Mouse (Mus musculus) midbrain, embryonic 10.5 days (tissue): ENCODE measurements around the gene Mtfmt. TPM values are rescaled to one million over a fixed set of nuclear protein-coding genes. Genes with fewer than 3 reads are reported as not detected.
A peak's percentile ranks its signal among the peaks of the same experiment; 100 is the strongest.

Experiments
- DNase-seq: peaks from one replicate; pipeline ENCODE4 v3.0.0-alpha.2; 2017; ENCODE audit warnings: low spot score
- H3K27ac ChIP-seq: fragments of 300-500 bp; sonication (generic); replicated peaks from 2 replicates; pipeline ENCODE4 v1.5.1; 2016; ENCODE audit warnings: mild to moderate bottlenecking
- H3K27me3 ChIP-seq: fragments of 300-500 bp; sonication (generic); 2 replicates; pipeline ENCODE4 v1.6.1; 2016; ENCODE audit warnings: low read depth, mild to moderate bottlenecking; ENCODE audit not compliant: poor library complexity, severe bottlenecking
- H3K36me3 ChIP-seq: fragments of 300-500 bp; sonication (generic); 2 replicates; pipeline ENCODE4 v1.6.1; 2016; ENCODE audit warnings: mild to moderate bottlenecking, moderate library complexity
- H3K4me1 ChIP-seq: fragments of 300-500 bp; sonication (generic); 2 replicates; pipeline ENCODE4 v1.6.1; 2016
- H3K4me3 ChIP-seq: fragments of 300-500 bp; sonication (generic); 2 replicates; pipeline ENCODE4 v1.5.1; 2016; ENCODE audit warnings: mild to moderate bottlenecking, moderate library complexity
- H3K9me3 ChIP-seq: fragments of 300-500 bp; sonication (generic); replicated peaks from 2 replicates; pipeline ENCODE4 v1.6.1; 2016; ENCODE audit warnings: mild to moderate bottlenecking
- WGBS: fragments of 180-500 bp; shearing (Covaris S2); methylation state at CpG from one replicate; pipeline ENCODE4 v1.1.7; 2016; 5-methylcytosine and 5-hydroxymethylcytosine counted together
- polyA plus RNA-seq: library from polyadenylated mRNA; unstranded; fragments of >200 nt; fragmentation: Nextera tagmentation; extraction: Ambion mirVana; gene quantifications from 2 replicates; pipeline ENCODE4 v1.2.1, GENCODE M21; 2016

The Mtfmt gene
- polyA plus RNA-seq, 1 experiment from 2014 or later: 19.2 TPM

DNA sequence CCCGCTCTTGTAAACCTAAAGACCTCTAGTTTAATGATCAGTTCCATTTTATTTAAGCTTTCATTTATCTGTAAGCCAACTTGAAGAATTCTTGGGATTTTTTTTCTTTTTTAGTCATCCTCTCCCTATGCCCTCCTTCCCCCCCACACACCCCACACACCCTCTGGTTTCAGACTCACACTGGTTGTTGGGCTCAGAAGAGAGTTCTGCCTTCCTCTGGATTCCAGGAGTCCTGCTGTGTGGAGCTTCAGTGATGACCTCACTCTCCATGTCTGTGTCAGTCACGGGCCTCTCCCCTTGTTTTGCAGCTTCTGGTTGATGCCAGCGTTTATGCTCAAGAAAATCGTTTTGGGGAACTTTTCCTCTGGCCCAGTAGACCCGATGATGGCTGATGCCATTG lies 44.5 kb downstream of the Mtfmt start:
- DNase-seq: no peak

DNA sequence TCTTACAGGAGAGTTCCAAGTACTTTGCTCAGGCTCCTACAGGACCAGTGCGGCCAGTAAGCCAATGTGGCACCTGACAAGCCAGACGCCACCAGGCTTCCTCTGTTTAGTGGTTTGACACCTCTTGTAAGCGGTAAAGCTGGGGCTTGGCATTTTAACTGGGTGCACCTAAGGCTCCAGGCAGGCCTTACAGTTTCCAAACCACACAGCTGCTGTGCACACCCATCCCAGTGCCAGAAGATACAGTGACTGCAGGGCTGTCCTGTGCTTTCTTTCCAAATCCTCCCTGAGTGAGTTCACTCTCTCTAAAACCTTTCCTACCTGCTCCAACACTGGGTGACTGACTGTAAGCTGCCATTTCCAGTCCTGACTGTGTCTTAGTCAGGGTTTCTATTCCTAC lies 55.9 kb downstream of the Mtfmt start:
- DNase-seq: no peak
- Histone ChIP-seq H3K4me3 (no peak overlapping the region), H3K4me1 (no peaks in the 10 kb centered on the region), H3K9me3 (no peaks in the 10 kb centered on the region), H3K27ac (no peak overlapping the region), H3K27me3 (no peaks in the 10 kb centered on the region), H3K36me3 (peaks cover 28% of the 10 kb centered on the region)
- WGBS: 91% methylated on average over 3 of the region's 3 CpGs

More for the DNA sequence above, 44.5 kb downstream of the Mtfmt start:
- Histone ChIP-seq H3K27me3 (no peaks in the 10 kb centered on the region), H3K27ac (no peak overlapping the region), H3K9me3 (no peaks in the 10 kb centered on the region), H3K4me1 (no peaks in the 10 kb centered on the region), H3K4me3 (no peak overlapping the region), H3K36me3 (peaks cover 90% of the 10 kb centered on the region)
- 87% methylated on average over 5 of the region's 5 CpGs for WGBS

DNA sequence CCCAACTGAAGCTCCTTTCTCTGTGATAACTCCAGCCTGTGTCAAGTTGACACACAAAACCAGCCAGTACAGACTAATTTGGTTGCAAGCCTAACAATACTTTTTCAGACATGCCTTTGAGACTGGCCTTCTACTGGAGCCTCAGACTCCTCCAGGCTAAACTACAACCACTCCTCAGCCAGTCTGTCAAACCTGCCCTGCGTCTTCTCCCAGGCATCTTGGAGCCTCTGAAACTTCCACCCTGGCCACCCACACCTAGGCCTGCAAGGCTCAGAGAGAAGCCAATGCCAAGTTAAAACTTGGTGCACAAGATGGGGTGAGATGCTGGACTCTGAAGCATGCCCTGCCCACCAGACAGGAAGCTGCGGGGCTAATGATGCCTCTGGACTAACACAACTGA lies 56.8 kb downstream of the Mtfmt start:
- Histone ChIP-seq H3K27me3 (no peaks in the 10 kb centered on the region), H3K9me3 (no peaks in the 10 kb centered on the region), H3K4me1 (no peaks in the 10 kb centered on the region), H3K4me3 (no peak overlapping the region), H3K27ac (no peak overlapping the region), H3K36me3 (peaks cover 20% of the 10 kb centered on the region)
- WGBS: 88% methylated on average over 2 of the region's 2 CpGs
- no peak for DNase-seq

DNA sequence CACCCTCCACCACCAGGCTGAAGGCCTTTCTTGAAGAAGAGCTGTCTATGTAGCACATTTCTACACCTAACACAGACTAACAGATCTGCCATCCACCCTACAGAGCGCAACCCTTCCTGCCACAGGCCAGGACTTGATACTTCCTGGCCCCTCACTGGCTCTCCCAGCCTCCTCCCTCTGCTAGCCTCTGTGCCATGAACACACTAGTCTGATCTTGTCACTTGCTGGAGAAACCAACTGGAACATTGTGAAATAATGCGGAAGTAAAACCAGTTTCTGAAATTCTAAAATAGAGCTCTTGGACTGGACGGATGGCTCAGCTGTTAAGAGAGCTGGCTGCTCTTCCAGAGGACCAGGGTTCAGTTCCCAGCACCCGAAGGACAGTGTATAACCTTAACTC lies 57.3 kb downstream of the Mtfmt start:
- Histone ChIP-seq H3K27me3 (no peaks in the 10 kb centered on the region), H3K4me3 (no peak overlapping the region), H3K27ac (no peak overlapping the region), H3K4me1 (no peaks in the 10 kb centered on the region), H3K36me3 (peaks cover 15% of the 10 kb centered on the region), H3K9me3 (no peaks in the 10 kb centered on the region)
- no peak for DNase-seq
- 92% methylated on average over 4 of the region's 4 CpGs for WGBS

DNA sequence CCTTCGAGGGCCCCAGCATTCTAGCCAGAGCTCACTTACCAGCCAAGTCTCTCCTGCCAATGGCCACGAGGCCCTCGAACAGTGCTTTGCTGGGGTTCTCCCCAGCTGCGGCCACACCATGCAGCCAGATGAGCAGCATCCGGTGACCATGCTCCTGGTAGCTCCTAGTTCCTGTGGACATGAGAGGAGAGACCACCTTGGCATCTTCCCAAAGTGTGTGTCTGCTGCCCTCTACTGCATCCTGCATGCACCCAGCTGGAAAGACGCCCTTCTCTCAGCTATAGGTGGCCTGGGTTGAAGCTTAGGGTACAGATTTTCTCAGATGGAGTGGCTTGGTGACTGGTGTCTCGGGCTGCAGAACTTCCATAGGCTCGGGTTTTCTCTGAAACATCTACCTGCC lies 66.6 kb downstream of the Mtfmt start:
- WGBS: 59% methylated on average over 8 of the region's 8 CpGs

More for the DNA sequence above, 66.6 kb downstream of the Mtfmt start:
- Histone ChIP-seq H3K4me1 (peaks cover 11% of the 10 kb centered on the region), H3K4me3 (no peak overlapping the region), H3K9me3 (no peaks in the 10 kb centered on the region), H3K36me3 (no peaks in the 10 kb centered on the region), H3K27ac (peak overlapping the region; percentile 33; the same call in 1 of the 2 replicates), H3K27me3 (no peaks in the 10 kb centered on the region)
- DNase-seq: peak; percentile 29

Other genes with a start within 250 kb of the Mtfmt start
- gene Parp16, start 240.4 kb upstream of the Mtfmt start, polyA plus RNA-seq: 7.2 and 7.9 TPM in 2 replicates
- 0.04 and 0.17 TPM in 2 replicates for gene Cilp, start 170.6 kb upstream of the Mtfmt start, polyA plus RNA-seq
- gene Clpx, start 141.5 kb upstream of the Mtfmt start, polyA plus RNA-seq: 41.6 and 42.3 TPM in 2 replicates
- 8.1 and 8.4 TPM in 2 replicates for gene Pdcd7, start 89.7 kb upstream of the Mtfmt start, polyA plus RNA-seq
- 0.29 and 0.36 TPM in 2 replicates for gene Ubap1l, start 74.7 kb upstream of the Mtfmt start, polyA plus RNA-seq
- gene Kbtbd13, start 44.1 kb upstream of the Mtfmt start, polyA plus RNA-seq: 0.61 and 0.81 TPM in 2 replicates
- gene Rasl12, start 37.3 kb upstream of the Mtfmt start, polyA plus RNA-seq: 6.7 TPM in 2 replicates
- gene Slc51b, start 12.8 kb upstream of the Mtfmt start, polyA plus RNA-seq: not detected in 2 replicates
- gene Spg21, start 25.2 kb downstream of the Mtfmt start, polyA plus RNA-seq: 93.6 and 101 TPM in 2 replicates
- gene Ankdd1a, start 84.4 kb downstream of the Mtfmt start, polyA plus RNA-seq: 0.10 TPM in 1 of 2 replicates, not detected in the other
- gene Plekho2, start 144.3 kb downstream of the Mtfmt start, polyA plus RNA-seq: 13.4 and 13.9 TPM in 2 replicates
- gene Pif1, start 151.4 kb downstream of the Mtfmt start, polyA plus RNA-seq: 27.8 and 29.3 TPM in 2 replicates
- 33.2 and 39.4 TPM in 2 replicates for gene Rbpms2, start 193.9 kb downstream of the Mtfmt start, polyA plus RNA-seq
- 234 and 269 TPM in 2 replicates for gene Oaz2, start 232.2 kb downstream of the Mtfmt start, polyA plus RNA-seq